Mouse (Mus musculus) heart, embryonic 16.5 days (tissue): Measurements from ENCODE around the gene 6430550D23Rik. TPM values are rescaled to one million over a fixed set of nuclear protein-coding genes. Genes with fewer than 3 reads are reported as not detected.

Source experiments
- ATAC-seq: fragments of 200-750 bp; cut with Nextera tagmentation; replicated peaks from 2 replicates; pipeline ENCODE4 v1.8.0; 2017; ENCODE audit warnings: moderate number of reproducible peaks; ENCODE audit not compliant: insufficient read depth, low FRiP score; ENCODE audit errors: extremely low read depth
- H3K27ac ChIP-seq: fragments of 300-500 bp; sonication (generic); 2 replicates; pipeline ENCODE4 v1.5.1; 2014; ENCODE audit warnings: mild to moderate bottlenecking, low read length, control low read depth, moderate library complexity
- H3K27me3 ChIP-seq: fragments of 300-500 bp; sonication (generic); 2 replicates; pipeline ENCODE4 v1.6.1; 2014; ENCODE audit warnings: low read length, mixed read lengths; ENCODE audit not compliant: control insufficient read depth, insufficient read depth
- H3K36me3 ChIP-seq: fragments of 300-500 bp; sonication (generic); 2 replicates; pipeline ENCODE4 v1.6.1; 2014; ENCODE audit not compliant: control insufficient read depth, insufficient read depth
- H3K4me1 ChIP-seq: fragments of 300-500 bp; sonication (generic); 2 replicates; pipeline ENCODE4 v1.6.1; 2014; ENCODE audit warnings: low read length, mixed read lengths; ENCODE audit not compliant: control insufficient read depth, insufficient read depth
- H3K4me2 ChIP-seq: fragments of 300-500 bp; sonication (generic); 2 replicates; pipeline ENCODE4 v1.6.1; 2014; ENCODE audit warnings: low read depth, mild to moderate bottlenecking, control low read depth, low read length
- H3K4me3 ChIP-seq: fragments of 300-500 bp; sonication (generic); 2 replicates; pipeline ENCODE4 v1.5.1; 2014; ENCODE audit warnings: mild to moderate bottlenecking, control low read depth, low read length
- H3K9ac ChIP-seq: fragments of 300-500 bp; sonication (generic); 2 replicates; pipeline ENCODE4 v1.6.1; 2014; ENCODE audit warnings: low read length, control low read depth
- H3K9me3 ChIP-seq: fragments of 300-500 bp; sonication (generic); replicated peaks from 2 replicates; pipeline ENCODE4 v1.6.1; 2016; ENCODE audit warnings: low read length; ENCODE audit not compliant: control insufficient read depth
- WGBS: fragments of 180-500 bp; shearing (Covaris S2); extraction: QIAGEN DNeasy Blood & Tissue Kit; methylation state at CpG from one replicate; pipeline ENCODE4 v1.1.7; 2014; 5-methylcytosine and 5-hydroxymethylcytosine counted together
- polyA plus RNA-seq: library from polyadenylated mRNA; unstranded; fragments of >200 nt; fragmentation: Nextera tagmentation; extraction: Ambion mirVana; gene quantifications from 2 replicates; pipeline ENCODE4 v1.2.1, GENCODE M21; 2015

The 6430550D23Rik gene
- polyA plus RNA-seq, 1 experiment from 2014 or later: 0.96 TPM

- 93% methylated on average over 4 of the region's 4 CpGs for WGBS
- Histone ChIP-seq H3K27me3 (no peaks in the 10 kb centered on the region), H3K36me3 (peaks cover 3% of the 10 kb centered on the region), H3K4me1 (peaks cover 11% of the 10 kb centered on the region), H3K9ac (no peak overlapping the region), H3K27ac (no peak overlapping the region), H3K4me3 (no peak overlapping the region), H3K9me3 (peaks cover 4% of the 10 kb centered on the region; the same call in 1 of the 2 replicates), H3K4me2 (no peak overlapping the region)
- ATAC-seq: no peak
These were observed 2.4 kb downstream of the 6430550D23Rik start for GRCm38 (mm10) chr2:156005393-156005792.

DNA sequence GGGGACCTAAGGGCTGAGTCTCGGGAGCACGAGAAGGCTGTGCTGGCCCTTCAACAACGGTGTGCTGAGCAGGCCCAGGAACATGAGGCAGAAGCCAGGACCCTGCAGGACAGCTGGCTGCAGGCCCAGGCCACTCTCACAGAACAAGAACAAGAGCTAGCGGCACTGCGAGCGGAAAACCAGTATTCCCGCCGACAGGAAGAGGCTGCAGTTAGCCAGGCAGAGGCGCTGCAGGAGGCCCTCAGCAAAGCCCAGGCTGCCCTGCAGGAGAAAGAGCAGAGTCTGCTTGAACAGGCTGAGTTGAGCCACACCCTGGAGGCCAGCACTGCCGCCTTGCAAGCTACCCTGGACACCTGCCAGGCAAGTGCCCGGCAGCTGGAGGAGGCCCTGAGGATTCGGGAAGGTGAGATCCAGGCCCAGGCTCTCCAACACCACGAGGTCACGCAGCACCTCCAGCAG lies 15.9 kb downstream of the 6430550D23Rik start:
- Histone ChIP-seq H3K4me3 (no peak overlapping the region), H3K27ac (peak overlapping the region; percentile 36), H3K36me3 (peaks cover 52% of the 10 kb centered on the region), H3K9ac (peak overlapping the region; percentile 34; the same call in 1 of the 2 replicates), H3K4me2 (no peak overlapping the region), H3K9me3 (no peaks in the 10 kb centered on the region), H3K4me1 (peaks cover 15% of the 10 kb centered on the region), H3K27me3 (no peaks in the 10 kb centered on the region)
- peak; percentile 60 for ATAC-seq
- 45% methylated on average over 14 of the region's 14 CpGs for WGBS

DNA sequence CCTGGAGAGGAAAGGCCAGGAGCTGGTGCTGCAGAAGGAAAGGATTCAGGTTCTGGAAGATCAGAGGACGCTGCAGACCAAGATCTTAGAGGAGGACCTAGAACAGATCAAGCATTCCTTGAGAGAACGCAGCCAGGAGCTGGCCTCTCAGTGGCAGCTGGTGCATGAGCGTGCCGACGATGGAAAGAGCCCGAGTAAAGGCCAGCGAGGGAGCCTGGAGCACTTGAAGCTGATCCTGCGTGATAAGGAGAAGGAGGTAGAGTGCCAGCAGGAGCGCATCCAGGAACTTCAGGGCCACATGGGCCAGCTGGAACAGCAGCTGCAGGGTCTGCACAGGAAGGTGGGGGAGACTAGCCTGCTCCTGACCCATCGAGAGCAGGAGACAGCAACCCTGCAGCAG lies 16.6 kb downstream of the 6430550D23Rik start:
- no peak overlapping the region for H3K27ac ChIP-seq
- H3K9ac ChIP-seq: no peak overlapping the region; the same call in 1 of the 2 replicates
- 81% methylated on average over 10 of the region's 10 CpGs for WGBS

DNA sequence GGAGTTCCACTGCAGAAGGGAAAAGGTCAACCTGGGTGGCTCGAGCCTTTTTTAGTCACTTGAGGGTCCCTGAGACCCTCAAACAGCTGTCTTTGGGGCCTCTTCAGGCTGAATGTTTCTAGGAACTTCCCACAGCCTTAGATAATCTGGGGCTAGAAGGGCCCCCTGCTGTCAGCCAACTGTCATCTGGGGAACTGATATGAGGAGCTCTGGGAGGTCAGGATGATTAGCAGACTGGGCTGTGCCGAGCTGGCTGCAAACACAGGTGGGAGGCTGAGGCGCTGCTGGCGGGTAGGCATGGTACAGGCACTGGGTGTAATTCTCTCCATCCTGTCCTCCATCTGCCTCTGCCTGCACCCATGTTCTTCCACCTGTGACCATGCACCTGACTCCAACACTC lies 18.7 kb downstream of the 6430550D23Rik start:
- no peak overlapping the region for H3K4me2 ChIP-seq
- H3K9ac ChIP-seq: no peak overlapping the region
- 34% methylated on average over 4 of the region's 4 CpGs for WGBS
- H3K4me3 ChIP-seq: no peak overlapping the region
- H3K9me3 ChIP-seq: no peaks in the 10 kb centered on the region
- H3K27me3 ChIP-seq: no peaks in the 10 kb centered on the region
- H3K36me3 ChIP-seq: peaks cover 46% of the 10 kb centered on the region
- H3K27ac ChIP-seq: no peak overlapping the region
- ATAC-seq: no peak; the same call in 1 of the 2 replicates
- H3K4me1 ChIP-seq: peaks cover 15% of the 10 kb centered on the region

More for the DNA sequence above, 16.6 kb downstream of the 6430550D23Rik start:
- no peak for ATAC-seq
- Histone ChIP-seq H3K4me3 (no peak overlapping the region), H3K36me3 (peaks cover 48% of the 10 kb centered on the region), H3K27me3 (no peaks in the 10 kb centered on the region), H3K9me3 (no peaks in the 10 kb centered on the region), H3K4me1 (peaks cover 15% of the 10 kb centered on the region), H3K4me2 (no peak overlapping the region)

DNA sequence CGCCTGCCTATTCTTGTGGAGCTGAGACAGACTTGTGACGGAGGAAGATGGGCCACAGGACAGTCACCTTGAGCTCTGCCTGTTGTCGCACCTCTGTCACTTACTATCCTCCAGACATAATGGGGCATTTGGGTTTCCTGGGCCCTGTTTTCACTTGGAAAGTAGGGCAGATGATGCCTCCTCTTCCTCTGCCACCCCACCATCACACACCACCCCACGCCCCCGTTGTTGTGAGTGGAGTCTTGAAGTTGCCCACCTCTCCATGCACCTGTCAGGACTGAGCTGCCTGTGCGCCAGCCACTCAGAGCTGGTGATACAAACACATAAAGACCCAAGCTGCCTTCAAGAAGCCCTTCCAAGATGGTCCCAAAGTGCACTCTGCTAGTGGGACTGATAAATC lies 20.6 kb downstream of the 6430550D23Rik start:
- WGBS: 94% methylated on average over 6 of the region's 6 CpGs
- H3K27me3 ChIP-seq: no peaks in the 10 kb centered on the region
- H3K9ac ChIP-seq: no peak overlapping the region
- no peak overlapping the region for H3K27ac ChIP-seq
- no peak for ATAC-seq
- H3K4me2 ChIP-seq: no peak overlapping the region
- peaks cover 14% of the 10 kb centered on the region for H3K4me1 ChIP-seq
- H3K4me3 ChIP-seq: no peak overlapping the region
- H3K9me3 ChIP-seq: no peaks in the 10 kb centered on the region
- H3K36me3 ChIP-seq: peaks cover 55% of the 10 kb centered on the region

- Histone ChIP-seq H3K9ac (no peak overlapping the region), H3K27me3 (no peaks in the 10 kb centered on the region), H3K4me2 (no peak overlapping the region), H3K27ac (no peak overlapping the region; the same call in 1 of the 2 replicates), H3K4me1 (0 out of 2 replicates have a peak, but pooled peaks cover 4% of the 10 kb centered on the region), H3K4me3 (no peak overlapping the region), H3K9me3 (no peaks in the 10 kb centered on the region), H3K36me3 (peaks cover 51% of the 10 kb centered on the region)
- ATAC-seq: peak; percentile 47
- WGBS: 90% methylated on average over 7 of the region's 7 CpGs
These were observed 22.0 kb downstream of the 6430550D23Rik start for GRCm38 (mm10) chr2:155985776-155986175.

DNA sequence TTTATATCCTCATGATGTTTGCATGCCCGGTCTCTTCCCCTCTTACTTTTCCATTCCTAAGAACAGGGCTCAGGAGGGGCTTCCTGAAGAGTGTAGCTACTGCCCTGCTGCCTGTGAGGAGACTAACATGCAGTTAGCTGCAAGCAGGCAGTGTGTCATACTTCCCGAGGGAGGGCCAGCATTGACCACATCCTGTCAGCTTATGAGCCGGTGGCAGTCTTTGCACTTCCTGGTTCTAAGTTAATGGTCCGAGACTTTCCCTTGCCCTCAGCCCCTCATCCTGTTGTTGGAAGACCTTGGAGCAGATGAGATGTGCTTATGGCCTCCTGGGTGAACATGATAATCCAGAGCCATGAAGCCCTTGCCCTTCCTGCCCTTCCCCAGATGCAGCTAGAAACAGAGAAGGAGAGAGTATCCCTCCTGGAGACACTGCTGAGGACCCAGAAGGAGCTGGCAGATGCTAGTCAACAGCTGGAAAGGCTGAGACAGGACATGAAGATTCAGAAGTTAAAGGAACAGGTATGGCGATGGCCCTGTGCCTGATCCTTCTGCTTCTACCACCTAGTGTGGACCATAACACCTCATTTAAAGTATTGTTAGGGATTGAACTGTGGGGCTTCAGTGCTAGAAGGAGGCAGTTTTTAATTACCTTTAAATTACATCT lies 28.3 kb downstream of the 6430550D23Rik start:
- no peak for ATAC-seq
- peak overlapping the region; percentile 57 for H3K27ac ChIP-seq
- 70% methylated on average over 5 of the region's 5 CpGs for WGBS

GRCm38 (mm10) chr2:155974087-155974731 lies 33.6 kb downstream of the 6430550D23Rik start:
- H3K27me3 ChIP-seq: no peaks in the 10 kb centered on the region
- 79% methylated on average over 14 of the region's 14 CpGs for WGBS
- peaks cover 46% of the 10 kb centered on the region for H3K36me3 ChIP-seq
- ATAC-seq: no peak
- no peak overlapping the region for H3K9ac ChIP-seq
- no peak overlapping the region for H3K4me2 ChIP-seq
- H3K27ac ChIP-seq: no peak overlapping the region
- H3K9me3 ChIP-seq: no peaks in the 10 kb centered on the region
- no peaks in the 10 kb centered on the region for H3K4me1 ChIP-seq
- H3K4me3 ChIP-seq: no peak overlapping the region

More for the DNA sequence above, 28.3 kb downstream of the 6430550D23Rik start:
- no peaks in the 10 kb centered on the region for H3K27me3 ChIP-seq
- H3K36me3 ChIP-seq: peaks cover 56% of the 10 kb centered on the region
- H3K9ac ChIP-seq: no peak overlapping the region
- no peak overlapping the region for H3K4me3 ChIP-seq
- no peaks in the 10 kb centered on the region for H3K4me1 ChIP-seq
- no peaks in the 10 kb centered on the region for H3K9me3 ChIP-seq
- H3K4me2 ChIP-seq: no peak overlapping the region

DNA sequence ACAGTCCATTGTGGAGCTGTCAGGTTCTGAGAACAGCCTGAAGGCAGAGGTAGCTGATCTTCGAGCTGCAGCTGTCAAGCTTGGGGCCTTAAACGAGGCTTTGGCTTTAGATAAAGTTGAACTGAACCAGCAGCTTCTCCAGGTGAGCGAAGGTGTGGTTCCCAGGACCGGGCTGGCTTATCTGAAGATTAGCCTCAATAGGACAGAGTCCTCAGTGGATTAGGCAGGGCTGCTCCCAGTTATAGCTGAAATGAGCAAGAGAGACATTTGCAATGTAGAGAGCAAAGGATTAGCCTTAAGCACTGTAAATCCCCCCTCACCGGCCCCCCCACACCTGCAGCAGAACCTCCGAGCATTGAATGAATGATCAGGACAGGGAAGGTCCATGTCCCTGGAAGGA lies 34.4 kb downstream of the 6430550D23Rik start:
- H3K4me3 ChIP-seq: no peak overlapping the region
- H3K9me3 ChIP-seq: no peaks in the 10 kb centered on the region
- H3K27ac ChIP-seq: no peak overlapping the region
- 83% methylated on average over 6 of the region's 6 CpGs for WGBS
- H3K9ac ChIP-seq: no peak overlapping the region
- H3K27me3 ChIP-seq: no peaks in the 10 kb centered on the region
- H3K4me2 ChIP-seq: no peak overlapping the region
- no peak for ATAC-seq
- H3K4me1 ChIP-seq: no peaks in the 10 kb centered on the region
- H3K36me3 ChIP-seq: peaks cover 50% of the 10 kb centered on the region
